Mouse (Mus musculus) MEL (cell line): ENCODE measurements around the gene Kif18a. TPM values are rescaled to one million over a fixed set of nuclear protein-coding genes. Genes with fewer than 3 reads are reported as not detected.

Experiments used
- DNase-seq: peaks from one replicate; pipeline ENCODE4 v3.0.0; 2011; ENCODE audit warnings: low read depth, low spot score
- H3K27ac ChIP-seq: 2 replicates; pipeline ENCODE4 v1.5.1; 2012; ENCODE audit warnings: low read depth, mild to moderate bottlenecking, control low read depth, low read length, moderate library complexity; ENCODE audit not compliant: control insufficient read depth
- H3K27me3 ChIP-seq, 2 experiments: fragments of 150-350 bp in 1 of 2; sonication (generic) in 1 of 2; 2 replicates each; pipeline ENCODE4 v1.6.1; 2012; ENCODE audit warnings: low read length in 2 of 2, mild to moderate bottlenecking in 2 of 2, improper control_type of control experiment in 1 of 2, moderate library complexity in 1 of 2; ENCODE audit not compliant: insufficient read depth in 2 of 2, control insufficient read depth in 1 of 2
- H3K36me3 ChIP-seq, 2 experiments: 2 replicates each; pipeline ENCODE4 v1.6.1; 2012 to 2014; ENCODE audit warnings: low read length in 2 of 2, improper control_type of control experiment in 1 of 2, inconsistent platforms in 1 of 2, mild to moderate bottlenecking in 1 of 2; ENCODE audit not compliant: insufficient read depth in 2 of 2, control insufficient read depth in 1 of 2
- H3K4me1 ChIP-seq, 2 experiments: fragments of 150-350 bp in 1 of 2; sonication (generic) in 1 of 2; 2 replicates each; pipeline ENCODE4 v1.6.1; 2012; ENCODE audit warnings: low read length in 2 of 2, improper control_type of control experiment in 1 of 2, mild to moderate bottlenecking in 1 of 2; ENCODE audit not compliant: insufficient read depth in 2 of 2, control insufficient read depth in 1 of 2
- H3K4me3 ChIP-seq, 2 experiments: fragments of 150-350 bp in 1 of 2; sonication (generic) in 1 of 2; 2 replicates each; pipeline ENCODE4 v1.5.1; 2012; ENCODE audit warnings: low read depth in 2 of 2, low read length in 2 of 2, mild to moderate bottlenecking in 2 of 2, moderate library complexity in 2 of 2, control low read depth in 1 of 2, improper control_type of control experiment in 1 of 2; ENCODE audit not compliant: control insufficient read depth in 1 of 2, insufficient read depth in 1 of 2
- H3K79me2 ChIP-seq: 2 replicates; pipeline ENCODE4 v1.6.1; 2012; ENCODE audit warnings: mild to moderate bottlenecking, low read length, moderate library complexity; ENCODE audit not compliant: control insufficient read depth, poor library complexity, insufficient read depth
- H3K9ac ChIP-seq: 2 replicates; pipeline ENCODE4 v1.6.1; 2012; ENCODE audit warnings: low read depth, mild to moderate bottlenecking, control low read depth, low read length, moderate library complexity; ENCODE audit not compliant: control insufficient read depth, poor library complexity, severe bottlenecking
- H3K9me3 ChIP-seq: fragments of 150-350 bp; sonication (generic); replicated peaks from 2 replicates; pipeline ENCODE4 v1.6.1; 2012; ENCODE audit warnings: mild to moderate bottlenecking, low read length, improper control_type of control experiment, moderate library complexity; ENCODE audit not compliant: insufficient read depth
- BHLHE40 ChIP-seq: IDR thresholded peaks from 2 replicates; pipeline ENCODE4 v1.6.1; 2012; ENCODE audit warnings: low read depth, mild to moderate bottlenecking, inconsistent platforms, low read length, improper control_type of control experiment, borderline replicate concordance
- CHD1 ChIP-seq: IDR thresholded peaks from 2 replicates; pipeline ENCODE4 v1.6.1; 2012; ENCODE audit warnings: low read depth, mild to moderate bottlenecking, inconsistent platforms, low read length, improper control_type of control experiment
- E2F4 ChIP-seq: IDR thresholded peaks from 2 replicates; pipeline ENCODE4 v1.6.1; 2011; ENCODE audit warnings: low read depth, low read length, improper control_type of control experiment, borderline replicate concordance
- EP300 ChIP-seq, 2 experiments: IDR thresholded peaks; 2 replicates each; pipeline ENCODE4 v1.6.1; 2011; ENCODE audit warnings: improper control_type of control experiment in 2 of 2, low read length in 2 of 2, low read depth in 1 of 2, mild to moderate bottlenecking in 1 of 2
- ETS1 ChIP-seq: IDR thresholded peaks from 2 replicates; pipeline ENCODE4 v1.6.1; 2012; ENCODE audit warnings: low read depth, mild to moderate bottlenecking, inconsistent platforms, low read length, improper control_type of control experiment, moderate library complexity
- GATA1 ChIP-seq: IDR thresholded peaks from 2 replicates; pipeline ENCODE4 v1.6.1; 2011; ENCODE audit warnings: low read depth, low read length, improper control_type of control experiment
- JUND ChIP-seq: IDR thresholded peaks from 2 replicates; pipeline ENCODE4 v1.6.1; 2011; ENCODE audit warnings: low read depth, mild to moderate bottlenecking, improper control_type of control experiment, low read length
- MAX ChIP-seq: IDR thresholded peaks from 2 replicates; pipeline ENCODE4 v1.6.1; 2011; ENCODE audit warnings: low read length, improper control_type of control experiment
- MXI1 ChIP-seq: IDR thresholded peaks from 2 replicates; pipeline ENCODE4 v1.6.1; 2011; ENCODE audit warnings: mild to moderate bottlenecking, low read depth, low read length, improper control_type of control experiment
- NELFE ChIP-seq: IDR thresholded peaks from 2 replicates; pipeline ENCODE4 v1.6.1; 2011; ENCODE audit warnings: low read depth, low read length, improper control_type of control experiment
- NRF1 ChIP-seq: IDR thresholded peaks from 2 replicates; pipeline ENCODE4 v1.6.1; 2014; ENCODE audit warnings: low read depth, mild to moderate bottlenecking, inconsistent platforms, low read length, improper control_type of control experiment, moderate library complexity; ENCODE audit not compliant: poor library complexity, insufficient read depth, severe bottlenecking
- POLR2A ChIP-seq, 2 experiments: IDR thresholded peaks; 2 replicates each; pipeline ENCODE4 v1.6.1; 2011 to 2012; ENCODE audit warnings: low read length in 2 of 2, mild to moderate bottlenecking in 2 of 2, control low read depth in 1 of 2, improper control_type of control experiment in 1 of 2, low read depth in 1 of 2, moderate library complexity in 1 of 2; ENCODE audit not compliant: control insufficient read depth in 1 of 2, insufficient read depth in 1 of 2, poor library complexity in 1 of 2
- POLR2AphosphoS5 ChIP-seq: IDR thresholded peaks from 2 replicates; pipeline ENCODE4 v1.6.1; 2012; ENCODE audit warnings: low read depth, borderline replicate concordance, mild to moderate bottlenecking, inconsistent platforms, low read length, moderate library complexity, mixed read lengths
- RAD21 ChIP-seq: IDR thresholded peaks from 2 replicates; pipeline ENCODE4 v1.6.1; 2011; ENCODE audit warnings: mild to moderate bottlenecking, low read depth, low read length, improper control_type of control experiment
- SIN3A ChIP-seq: IDR thresholded peaks from 2 replicates; pipeline ENCODE4 v1.6.1; 2012; ENCODE audit warnings: low read length, improper control_type of control experiment, inconsistent platforms
- SMC3 ChIP-seq: IDR thresholded peaks from 2 replicates; pipeline ENCODE4 v1.6.1; 2011; ENCODE audit warnings: low read depth, low read length, improper control_type of control experiment
- TCF12 ChIP-seq: IDR thresholded peaks from 2 replicates; pipeline ENCODE4 v1.6.1; 2014; ENCODE audit warnings: low read depth, mild to moderate bottlenecking, inconsistent platforms, low read length, improper control_type of control experiment, moderate library complexity
- UBTF ChIP-seq: IDR thresholded peaks from 2 replicates; pipeline ENCODE4 v1.6.1; 2012; ENCODE audit warnings: low read depth, mild to moderate bottlenecking, inconsistent platforms, low read length, improper control_type of control experiment, moderate library complexity, borderline replicate concordance; ENCODE audit not compliant: insufficient read depth
- USF2 ChIP-seq, 2 experiments: IDR thresholded peaks; 2 replicates each; pipeline ENCODE4 v1.6.1; 2011 to 2012; ENCODE audit warnings: improper control_type of control experiment in 2 of 2, low read length in 2 of 2, borderline replicate concordance in 1 of 2, inconsistent platforms in 1 of 2, low read depth in 1 of 2, mild to moderate bottlenecking in 1 of 2; ENCODE audit not compliant: insufficient read depth in 1 of 2
- ZKSCAN1 ChIP-seq: IDR thresholded peaks from 2 replicates; pipeline ENCODE4 v1.6.1; 2012; ENCODE audit warnings: low read depth, mild to moderate bottlenecking, inconsistent platforms, low read length, improper control_type of control experiment, moderate library complexity
- ZMIZ1 ChIP-seq: IDR thresholded peaks from 2 replicates; pipeline ENCODE4 v1.6.1; 2012; ENCODE audit warnings: low read depth, mild to moderate bottlenecking, inconsistent platforms, low read length, improper control_type of control experiment, moderate library complexity
- ZNF384 ChIP-seq: IDR thresholded peaks from 2 replicates; pipeline ENCODE4 v1.6.1; 2012; ENCODE audit warnings: low read depth, mild to moderate bottlenecking, inconsistent platforms, low read length, improper control_type of control experiment
- polyA plus RNA-seq, 2 experiments: library from polyadenylated mRNA; stranded (reverse) in 1 of 2; unstranded in 1 of 2; fragments of >175 nt in 1 of 2; fragments of >200 nt in 1 of 2; gene quantifications; 2 replicates each; pipeline versions ENCODE4 v1.2.1 to v1.2.4; 2012; ENCODE audit warnings: low replicate concordance in 2 of 2, low read depth in 1 of 2; ENCODE audit not compliant: insufficient read length in 2 of 2, insufficient read depth in 1 of 2, missing spikeins in 1 of 2
- total RNA-seq: library from RNA; depleted of rRNA; stranded (reverse); fragments of 300-350 nt; gene quantifications from 2 replicates; pipeline ENCODE4 v1.2.3, GENCODE M21; 2012

Gene Kif18a
- total and polyA plus RNA-seq, 3 experiments = 7.9 to 10.2 TPM; not detected in 1

DNA sequence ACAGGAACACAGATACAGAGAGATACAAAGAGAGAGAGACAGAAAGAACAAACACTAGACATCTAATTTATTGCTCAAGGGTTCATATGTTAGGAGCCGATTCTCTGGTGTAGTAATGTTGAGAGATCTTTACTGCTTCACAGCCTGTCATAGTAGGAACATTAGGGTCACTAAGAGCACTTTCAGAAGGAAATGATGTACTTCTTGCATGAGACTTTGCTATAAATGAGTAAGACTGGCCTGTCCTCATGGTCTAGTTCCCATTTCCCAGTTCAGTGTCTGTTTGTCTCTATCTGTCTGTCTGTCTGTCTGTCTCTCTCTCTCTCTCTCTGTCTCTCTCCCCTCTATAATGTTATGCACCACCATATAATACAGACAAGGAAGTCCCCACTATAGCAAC, 7.4 kb upstream of the Kif18a start:
- Histone ChIP-seq H3K79me2 (no peaks in the 10 kb centered on the region; the same call in 1 of the 2 replicates), H3K36me3 (peaks cover 0 to 2% of the 10 kb centered on the region in 2 experiments; a peak in 2 of 4 replicates), H3K9ac (no peak overlapping the region), H3K9me3 (no peaks in the 10 kb centered on the region), H3K27me3 (no peaks in the 10 kb centered on the region), H3K4me1 (no peaks in the 10 kb centered on the region), H3K27ac (no peak overlapping the region), H3K4me3 (no peak overlapping the region)
- TF ChIP-seq NELFE = no peak
- TF ChIP-seq MAX = no peak
- TF ChIP-seq CHD1 = no peak
- TF ChIP-seq SIN3A = no peak
- TF ChIP-seq RAD21 = no peak
- TF ChIP-seq USF2 (IDR thresholded peaks at IDR 0.05; ENCODE audit: borderline replicate concordance in 1 of 2, insufficient read depth in 1 of 2, low read depth in 1 of 2, low read length in 2 of 2) = no peak
- TF ChIP-seq ZMIZ1 = no peak
- TF ChIP-seq MXI1 = no peak
- DNase-seq = no peak

DNA sequence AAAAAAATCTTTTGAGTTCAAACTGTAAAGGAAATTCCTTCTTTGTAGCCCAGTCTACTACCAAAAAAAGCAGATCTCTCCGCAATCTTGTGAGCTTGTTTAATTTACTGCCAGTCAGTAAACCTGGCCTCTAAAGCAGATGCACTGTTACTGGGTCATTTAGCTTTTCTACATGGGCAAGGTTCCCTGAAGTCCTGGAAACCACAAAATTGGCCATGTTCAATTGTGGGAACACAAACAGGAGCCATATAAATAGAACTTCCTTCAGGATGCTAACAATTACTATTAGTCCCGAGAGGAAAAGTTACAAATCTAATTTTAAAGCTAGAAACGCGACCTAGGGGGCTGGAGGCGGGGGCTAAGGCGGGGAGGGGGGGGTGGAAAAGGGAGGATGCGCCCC, 2.9 kb upstream of the Kif18a start:
- no peaks in the 10 kb centered on the region for H3K27me3 ChIP-seq
- H3K4me1 ChIP-seq = peaks cover 3% of the 10 kb centered on the region in 2 experiments; a peak in 2 of 4 replicates
- peak overlapping the region; percentile 89 for H3K9ac ChIP-seq
- TF ChIP-seq BHLHE40 = no peak
- TF ChIP-seq E2F4 = no peak; the same call in 1 of the 2 replicates
- TF ChIP-seq TCF12 = no peak
- no peak for TF ChIP-seq ETS1
- TF ChIP-seq NRF1 = no peak
- TF ChIP-seq SMC3 = no peak
- no peak for TF ChIP-seq ZKSCAN1
- TF ChIP-seq POLR2A (IDR thresholded peaks at IDR 0.05; ENCODE audit: control insufficient read depth in 1 of 2, insufficient read depth in 1 of 2, low read depth in 1 of 2, low read length in 2 of 2, poor library complexity in 1 of 2) = no peak
- TF ChIP-seq ZNF384 = no peak
- TF ChIP-seq GATA1 = no peak
- TF ChIP-seq EP300 (IDR thresholded peaks at IDR 0.05; ENCODE audit: low read depth in 1 of 2, low read length in 2 of 2) = no peak
- TF ChIP-seq UBTF = no peak
- TF ChIP-seq SIN3A = no peak
- TF ChIP-seq POLR2AphosphoS5 = no peak
- TF ChIP-seq JUND = no peak
- peak overlapping the region; percentile 83 to 90 for H3K4me3 ChIP-seq
- peak overlapping the region; percentile 37; the same call in 1 of the 2 replicates for H3K27ac ChIP-seq
- H3K36me3 ChIP-seq = peaks cover 0 to 14% of the 10 kb centered on the region in 2 experiments; a peak in 2 of 4 replicates
- H3K79me2 ChIP-seq = peaks cover 14% of the 10 kb centered on the region
- H3K9me3 ChIP-seq = no peaks in the 10 kb centered on the region
- DNase-seq = peak; percentile 44
